Mouse (Mus musculus): ENCODE data around the gene Gpr82. TPM values are rescaled to one million over a fixed set of nuclear protein-coding genes. Genes with fewer than 3 reads are reported as not detected.

Gpr82 gene
- total and polyA plus RNA-seq, 2 experiments from 2014 or later, result 0.36 TPM; not detected in 1

DNA sequence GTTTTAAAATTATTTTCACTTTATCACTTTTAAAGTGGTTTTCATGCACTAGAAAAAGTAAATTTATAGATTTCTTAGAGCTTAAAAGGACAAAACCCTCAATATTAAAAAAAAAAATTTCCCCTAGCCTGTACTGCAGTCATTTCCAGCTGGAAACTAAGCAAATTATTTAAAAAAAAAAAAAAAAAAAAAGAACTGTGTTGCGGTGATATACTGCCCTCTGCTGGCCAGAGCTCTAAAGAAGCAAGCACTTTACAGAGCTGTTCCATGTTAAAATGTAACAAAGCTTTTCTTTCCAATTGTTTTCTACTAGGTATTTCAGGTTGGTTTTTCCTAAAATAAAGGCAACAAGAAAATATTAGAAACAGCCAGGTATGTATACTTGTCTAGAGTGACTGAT is 4.4 kb upstream of the Gpr82 start:
- ATAC-seq (no peak), DNase-seq (ENCODE audit: low spot score) (peak; percentile 67)
- Histone ChIP-seq H3K4me2 (ENCODE audit: low read depth, low read length) (no peak overlapping the region), H3K9me3 (ENCODE audit: low read length) (no peaks in the 10 kb centered on the region), H3K36me3 (ENCODE audit: insufficient read depth, low read length) (no peaks in the 10 kb centered on the region), H3K27ac (no peak overlapping the region), H3K4me3 (ENCODE audit: low read length) (no peak overlapping the region), H3K4me1 (ENCODE audit: insufficient read depth, low read length) (no peaks in the 10 kb centered on the region), H3K9ac (replicated peaks; ENCODE audit: low read length) (no peak overlapping the region), H3K27me3 (ENCODE audit: insufficient read depth, low read length) (no peaks in the 10 kb centered on the region)
- WGBS, result 4% methylated on average over 1 of the region's 1 CpGs
- TF ChIP-seq CTCF (IDR thresholded peaks at IDR 0.05; ENCODE audit: low read depth), result peak; percentile 63

GRCm38 (mm10) chrX:13658616-13659140 is 2.5 kb upstream of the Gpr82 start:
- H3K27ac ChIP-seq, result no peak overlapping the region
- ATAC-seq (no peak), DNase-seq (ENCODE audit: low spot score) (no peak)
- no peaks in the 10 kb centered on the region for H3K27me3 ChIP-seq (ENCODE audit: insufficient read depth, low read length)
- 67% methylated on average over 3 of the region's 3 CpGs for WGBS
- H3K4me1 ChIP-seq (ENCODE audit: insufficient read depth, low read length), result no peaks in the 10 kb centered on the region
- H3K4me2 ChIP-seq (ENCODE audit: low read depth, low read length), result no peak overlapping the region
- no peak overlapping the region for H3K9ac ChIP-seq (replicated peaks; ENCODE audit: low read length)
- H3K36me3 ChIP-seq (ENCODE audit: insufficient read depth, low read length), result no peaks in the 10 kb centered on the region
- H3K9me3 ChIP-seq (ENCODE audit: low read length), result no peaks in the 10 kb centered on the region
- no peak for TF ChIP-seq CTCF (IDR thresholded peaks at IDR 0.05; ENCODE audit: low read depth)
- H3K4me3 ChIP-seq (ENCODE audit: low read length), result no peak overlapping the region

GRCm38 (mm10) chrX:13659201-13659890 is 1.8 kb upstream of the Gpr82 start:
- H3K27me3 ChIP-seq (ENCODE audit: insufficient read depth, low read length), result no peaks in the 10 kb centered on the region
- no peak for ATAC-seq
- H3K27ac ChIP-seq, result no peak overlapping the region
- H3K36me3 ChIP-seq (ENCODE audit: insufficient read depth, low read length), result no peaks in the 10 kb centered on the region
- H3K4me1 ChIP-seq (ENCODE audit: insufficient read depth, low read length), result no peaks in the 10 kb centered on the region
- no peak for DNase-seq (ENCODE audit: low spot score)
- no peak overlapping the region for H3K9ac ChIP-seq (replicated peaks; ENCODE audit: low read length)
- H3K9me3 ChIP-seq (ENCODE audit: low read length), result no peaks in the 10 kb centered on the region
- no peak overlapping the region for H3K4me2 ChIP-seq (ENCODE audit: low read depth, low read length)
- no peak overlapping the region for H3K4me3 ChIP-seq (ENCODE audit: low read length)
- TF ChIP-seq CTCF (IDR thresholded peaks at IDR 0.05; ENCODE audit: low read depth), result no peak
- 72% methylated on average over 4 of the region's 4 CpGs for WGBS

DNA sequence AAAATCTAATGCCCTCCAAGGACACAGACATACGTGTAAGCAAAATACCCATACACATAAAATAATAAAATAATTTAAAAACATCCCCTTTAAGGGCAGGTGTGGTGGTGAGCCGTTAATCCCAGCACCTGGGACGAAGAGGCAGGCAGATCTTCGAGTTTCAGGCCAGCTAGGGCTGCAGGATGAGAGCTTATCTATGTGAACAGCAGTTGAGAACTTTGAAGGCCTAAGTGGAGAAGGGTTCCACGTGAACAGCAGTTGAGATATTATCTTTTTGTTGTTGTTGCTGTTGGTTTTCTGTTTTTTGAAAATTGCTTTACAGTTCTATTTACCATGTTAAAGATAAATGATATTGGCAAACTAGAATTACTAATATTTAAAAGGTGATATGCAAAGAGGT is 7.7 kb downstream of the Gpr82 start:
- WGBS, result 77% methylated on average over 5 of the region's 5 CpGs

GRCm38 (mm10) chrX:13670342-13670741 is 9.2 kb downstream of the Gpr82 start:
- no peaks in the 10 kb centered on the region for H3K27me3 ChIP-seq (ENCODE audit: insufficient read depth, low read length)
- no peak overlapping the region for H3K27ac ChIP-seq
- DNase-seq (ENCODE audit: low spot score) (no peak), ATAC-seq (no peak)
- TF ChIP-seq CTCF (IDR thresholded peaks at IDR 0.05; ENCODE audit: low read depth), result no peak
- no peaks in the 10 kb centered on the region for H3K4me1 ChIP-seq (ENCODE audit: insufficient read depth, low read length)
- H3K36me3 ChIP-seq (ENCODE audit: insufficient read depth, low read length), result no peaks in the 10 kb centered on the region
- no peaks in the 10 kb centered on the region for H3K9me3 ChIP-seq (ENCODE audit: low read length)
- H3K9ac ChIP-seq (replicated peaks; ENCODE audit: low read length), result no peak overlapping the region
- H3K4me3 ChIP-seq (ENCODE audit: low read length), result no peak overlapping the region
- no peak overlapping the region for H3K4me2 ChIP-seq (ENCODE audit: low read depth, low read length)
- 62% methylated on average over 3 of the region's 3 CpGs for WGBS

More for the DNA sequence above, 7.7 kb downstream of the Gpr82 start:
- Histone ChIP-seq H3K27me3 (ENCODE audit: insufficient read depth, low read length) (no peaks in the 10 kb centered on the region), H3K9ac (replicated peaks; ENCODE audit: low read length) (no peak overlapping the region), H3K4me3 (ENCODE audit: low read length) (no peak overlapping the region), H3K4me2 (ENCODE audit: low read depth, low read length) (no peak overlapping the region), H3K9me3 (ENCODE audit: low read length) (no peaks in the 10 kb centered on the region), H3K4me1 (ENCODE audit: insufficient read depth, low read length) (no peaks in the 10 kb centered on the region), H3K36me3 (ENCODE audit: insufficient read depth, low read length) (no peaks in the 10 kb centered on the region), H3K27ac (no peak overlapping the region)
- no peak for ATAC-seq
- no peak for DNase-seq (ENCODE audit: low spot score)
- TF ChIP-seq CTCF (IDR thresholded peaks at IDR 0.05; ENCODE audit: low read depth), result no peak

DNA sequence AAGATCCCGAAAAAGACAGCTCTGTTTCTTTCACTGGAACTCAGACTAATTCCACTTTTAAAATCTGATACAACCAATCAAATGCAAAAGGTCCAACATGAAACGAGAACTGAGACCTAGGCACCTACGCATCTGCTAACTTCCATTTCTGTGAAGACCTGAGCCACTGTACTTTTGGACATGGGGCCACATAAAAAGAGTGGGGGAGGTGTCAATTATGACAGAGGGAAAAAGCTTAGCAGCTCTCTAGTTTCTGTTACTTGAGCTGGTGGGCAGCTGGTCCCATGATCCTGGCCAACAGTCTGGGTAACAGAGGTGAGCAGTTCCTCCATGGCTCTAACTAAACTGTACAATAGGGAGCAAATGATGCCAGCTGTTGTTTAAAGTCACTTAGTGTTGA is 11.8 kb downstream of the Gpr82 start:
- 81% methylated on average over 3 of the region's 3 CpGs for WGBS
- no peak overlapping the region for H3K4me3 ChIP-seq (ENCODE audit: low read length)
- H3K36me3 ChIP-seq (ENCODE audit: insufficient read depth, low read length), result no peaks in the 10 kb centered on the region
- no peak overlapping the region for H3K9ac ChIP-seq (replicated peaks; ENCODE audit: low read length)
- DNase-seq (ENCODE audit: low spot score) (no peak), ATAC-seq (no peak)
- H3K27me3 ChIP-seq (ENCODE audit: insufficient read depth, low read length), result no peaks in the 10 kb centered on the region
- H3K27ac ChIP-seq, result no peak overlapping the region
- no peaks in the 10 kb centered on the region for H3K4me1 ChIP-seq (ENCODE audit: insufficient read depth, low read length)
- no peaks in the 10 kb centered on the region for H3K9me3 ChIP-seq (ENCODE audit: low read length)
- no peak overlapping the region for H3K4me2 ChIP-seq (ENCODE audit: low read depth, low read length)
- no peak for TF ChIP-seq CTCF (IDR thresholded peaks at IDR 0.05; ENCODE audit: low read depth)

DNA sequence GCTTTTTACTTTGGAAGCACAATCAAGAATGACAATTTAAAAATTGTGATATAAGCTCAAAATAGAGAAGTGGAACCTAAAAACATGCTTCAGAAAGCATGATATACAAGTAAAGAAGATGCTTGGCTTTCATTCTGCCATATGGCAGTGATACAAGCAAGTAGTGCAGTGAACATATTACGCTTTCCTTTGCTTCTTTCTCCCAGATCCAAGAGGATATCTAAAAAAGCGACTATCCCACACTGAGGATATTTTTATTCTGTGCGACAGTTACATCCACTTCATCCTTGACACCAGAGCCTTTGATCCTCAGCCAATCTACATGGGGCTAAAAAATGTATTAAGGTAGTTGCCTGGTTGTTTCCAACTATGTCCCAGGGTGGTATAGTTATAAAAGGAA is 20.6 kb downstream of the Gpr82 start:
- ATAC-seq (no peak), DNase-seq (ENCODE audit: low spot score) (no peak)
- Histone ChIP-seq H3K9me3 (ENCODE audit: low read length) (no peaks in the 10 kb centered on the region), H3K4me1 (ENCODE audit: insufficient read depth, low read length) (no peaks in the 10 kb centered on the region), H3K36me3 (ENCODE audit: insufficient read depth, low read length) (no peaks in the 10 kb centered on the region), H3K4me3 (ENCODE audit: low read length) (no peak overlapping the region), H3K27me3 (ENCODE audit: insufficient read depth, low read length) (no peaks in the 10 kb centered on the region), H3K27ac (no peak overlapping the region), H3K4me2 (ENCODE audit: low read depth, low read length) (no peak overlapping the region), H3K9ac (replicated peaks; ENCODE audit: low read length) (no peak overlapping the region)
- no peak for TF ChIP-seq CTCF (IDR thresholded peaks at IDR 0.05; ENCODE audit: low read depth)
- WGBS, result 83% methylated on average over 3 of the region's 3 CpGs

All from hindbrain, postnatal 0 days (tissue).